Mouse (Mus musculus) hindbrain, embryonic 12.5 days (tissue): Measurements from ENCODE around the gene Pigk. TPM values are rescaled to one million over a fixed set of nuclear protein-coding genes. Genes with fewer than 3 reads are reported as not detected.

Source experiments
- ATAC-seq: fragments of 200-750 bp; cut with Nextera tagmentation; 2 replicates; pipeline ENCODE4 v1.8.0; 2017; ENCODE audit warnings: moderate TSS enrichment; ENCODE audit not compliant: low FRiP score
- H3K27ac ChIP-seq: fragments of 300-500 bp; sonication (generic); 2 replicates; pipeline ENCODE4 v1.5.1; 2016; ENCODE audit warnings: mild to moderate bottlenecking
- H3K27me3 ChIP-seq: fragments of 300-500 bp; sonication (generic); 2 replicates; pipeline ENCODE4 v1.6.1; 2016; ENCODE audit warnings: mild to moderate bottlenecking
- H3K36me3 ChIP-seq: fragments of 300-500 bp; sonication (generic); 2 replicates; pipeline ENCODE4 v1.6.1; 2016; ENCODE audit warnings: mild to moderate bottlenecking
- H3K4me1 ChIP-seq: fragments of 300-500 bp; sonication (generic); 2 replicates; pipeline ENCODE4 v1.6.1; 2016
- H3K4me2 ChIP-seq: fragments of 300-500 bp; sonication (generic); replicated peaks from 2 replicates; pipeline ENCODE4 v1.6.1; 2016; ENCODE audit warnings: mild to moderate bottlenecking
- H3K4me3 ChIP-seq: fragments of 300-500 bp; sonication (generic); 2 replicates; pipeline ENCODE4 v1.5.1; 2016; ENCODE audit warnings: mild to moderate bottlenecking
- H3K9ac ChIP-seq: fragments of 300-500 bp; sonication (generic); 2 replicates; pipeline ENCODE4 v1.6.1; 2016; ENCODE audit warnings: mild to moderate bottlenecking, moderate library complexity
- H3K9me3 ChIP-seq: fragments of 300-500 bp; sonication (generic); replicated peaks from 2 replicates; pipeline ENCODE4 v1.6.1; 2016; ENCODE audit warnings: mild to moderate bottlenecking
- WGBS: fragments of 180-500 bp; shearing (Covaris S2); methylation state at CpG from one replicate; pipeline ENCODE4 v1.1.7; 2016; 5-methylcytosine and 5-hydroxymethylcytosine counted together
- polyA plus RNA-seq: library from polyadenylated mRNA; unstranded; fragments of >200 nt; fragmentation: Nextera tagmentation; extraction: Ambion mirVana; gene quantifications from 2 replicates; pipeline ENCODE4 v1.2.1, GENCODE M21; 2016

The Pigk gene
- polyA plus RNA-seq, 1 experiment from 2014 or later = 46.1 TPM

- H3K4me1 ChIP-seq = no peaks in the 10 kb centered on the region
- no peak overlapping the region for H3K9ac ChIP-seq
- no peaks in the 10 kb centered on the region for H3K27me3 ChIP-seq
- 91% methylated on average over 3 of the region's 3 CpGs for WGBS
- H3K27ac ChIP-seq = no peak overlapping the region
- no peaks in the 10 kb centered on the region for H3K9me3 ChIP-seq
- H3K36me3 ChIP-seq = no peaks in the 10 kb centered on the region
- H3K4me2 ChIP-seq = no peak overlapping the region
- no peak overlapping the region for H3K4me3 ChIP-seq
- ATAC-seq = no peak
Measured at GRCm38 (mm10) chr3:152936313-152936712, 222.4 kb downstream of the Pigk start.

- no peak overlapping the region for H3K9ac ChIP-seq
- H3K27me3 ChIP-seq = no peaks in the 10 kb centered on the region
- 85% methylated on average over 5 of the region's 5 CpGs for WGBS
- H3K36me3 ChIP-seq = no peaks in the 10 kb centered on the region
- no peak overlapping the region for H3K4me2 ChIP-seq
- H3K27ac ChIP-seq = no peak overlapping the region
- no peaks in the 10 kb centered on the region for H3K9me3 ChIP-seq
- ATAC-seq = no peak
- no peak overlapping the region for H3K4me3 ChIP-seq
- peaks cover 10% of the 10 kb centered on the region; the same call in 1 of the 2 replicates for H3K4me1 ChIP-seq
Measured at GRCm38 (mm10) chr3:152941671-152942070, 227.8 kb downstream of the Pigk start.

GRCm38 (mm10) chr3:152942985-152943384 lies 229.1 kb downstream of the Pigk start:
- WGBS = 58% methylated on average over 11 of the region's 11 CpGs
- Histone ChIP-seq H3K4me2 (0 out of 2 replicates have a peak overlapping the region, but pooled peaks have one; percentile 22), H3K4me1 (peaks cover 10% of the 10 kb centered on the region; the same call in 1 of the 2 replicates), H3K9ac (no peak overlapping the region), H3K4me3 (no peak overlapping the region), H3K36me3 (no peaks in the 10 kb centered on the region), H3K9me3 (no peaks in the 10 kb centered on the region), H3K27ac (no peak overlapping the region), H3K27me3 (no peaks in the 10 kb centered on the region)
- peak; percentile 38; the same call in 1 of the 2 replicates for ATAC-seq

- H3K36me3 ChIP-seq = no peaks in the 10 kb centered on the region
- no peak overlapping the region for H3K4me2 ChIP-seq
- no peak for ATAC-seq
- no peak overlapping the region for H3K9ac ChIP-seq
- peaks cover 10% of the 10 kb centered on the region; the same call in 1 of the 2 replicates for H3K4me1 ChIP-seq
- 73% methylated on average over 3 of the region's 3 CpGs for WGBS
- H3K4me3 ChIP-seq = no peak overlapping the region
- no peaks in the 10 kb centered on the region for H3K9me3 ChIP-seq
- H3K27ac ChIP-seq = no peak overlapping the region
- no peaks in the 10 kb centered on the region for H3K27me3 ChIP-seq
Measured at GRCm38 (mm10) chr3:152944766-152945165, 230.9 kb downstream of the Pigk start.

- H3K4me1 ChIP-seq = peaks cover 10% of the 10 kb centered on the region; the same call in 1 of the 2 replicates
- H3K36me3 ChIP-seq = no peaks in the 10 kb centered on the region
- no peaks in the 10 kb centered on the region for H3K9me3 ChIP-seq
- H3K9ac ChIP-seq = no peak overlapping the region
- no peak overlapping the region for H3K27ac ChIP-seq
- ATAC-seq = no peak
- H3K4me2 ChIP-seq = no peak overlapping the region
- H3K27me3 ChIP-seq = no peaks in the 10 kb centered on the region
- no peak overlapping the region for H3K4me3 ChIP-seq
- WGBS = 84% methylated on average over 11 of the region's 11 CpGs
Measured at GRCm38 (mm10) chr3:152947031-152947640, 233.2 kb downstream of the Pigk start.

GRCm38 (mm10) chr3:152948556-152948955 lies 234.7 kb downstream of the Pigk start:
- no peaks in the 10 kb centered on the region for H3K4me1 ChIP-seq
- H3K9me3 ChIP-seq = no peaks in the 10 kb centered on the region
- no peak overlapping the region for H3K4me3 ChIP-seq
- WGBS = 90% methylated on average over 7 of the region's 7 CpGs
- ATAC-seq = no peak
- no peaks in the 10 kb centered on the region for H3K27me3 ChIP-seq
- no peak overlapping the region for H3K27ac ChIP-seq
- H3K36me3 ChIP-seq = no peaks in the 10 kb centered on the region
- no peak overlapping the region for H3K9ac ChIP-seq
- H3K4me2 ChIP-seq = no peak overlapping the region

- no peak overlapping the region for H3K9ac ChIP-seq
- no peak for ATAC-seq
- 95% methylated on average over 15 of the region's 15 CpGs for WGBS
- no peak overlapping the region for H3K4me3 ChIP-seq
- no peak overlapping the region for H3K4me2 ChIP-seq
- H3K27ac ChIP-seq = no peak overlapping the region
- no peaks in the 10 kb centered on the region for H3K9me3 ChIP-seq
- no peaks in the 10 kb centered on the region for H3K27me3 ChIP-seq
- no peaks in the 10 kb centered on the region for H3K36me3 ChIP-seq
- 0 out of 2 replicates have a peak, but pooled peaks cover 4% of the 10 kb centered on the region for H3K4me1 ChIP-seq
Measured at GRCm38 (mm10) chr3:152949233-152949777, 235.4 kb downstream of the Pigk start.

GRCm38 (mm10) chr3:152950299-152950698 lies 236.4 kb downstream of the Pigk start:
- H3K9ac ChIP-seq = no peak overlapping the region

GRCm38 (mm10) chr3:152950914-152951313 lies 237.0 kb downstream of the Pigk start:
- ATAC-seq = no peak
- Histone ChIP-seq H3K4me3 (no peak overlapping the region), H3K4me2 (no peak overlapping the region), H3K27me3 (no peaks in the 10 kb centered on the region), H3K4me1 (0 out of 2 replicates have a peak, but pooled peaks cover 4% of the 10 kb centered on the region), H3K27ac (no peak overlapping the region), H3K9me3 (no peaks in the 10 kb centered on the region), H3K36me3 (no peaks in the 10 kb centered on the region), H3K9ac (no peak overlapping the region)
- WGBS = 91% methylated on average over 9 of the region's 9 CpGs

More at GRCm38 (mm10) chr3:152950299-152950698, 236.4 kb downstream of the Pigk start:
- H3K4me1 ChIP-seq = 0 out of 2 replicates have a peak, but pooled peaks cover 4% of the 10 kb centered on the region
- H3K4me3 ChIP-seq = no peak overlapping the region
- ATAC-seq = no peak
- no peak overlapping the region for H3K4me2 ChIP-seq
- no peaks in the 10 kb centered on the region for H3K9me3 ChIP-seq
- H3K27ac ChIP-seq = no peak overlapping the region
- 96% methylated on average over 5 of the region's 5 CpGs for WGBS
- H3K27me3 ChIP-seq = no peaks in the 10 kb centered on the region
- no peaks in the 10 kb centered on the region for H3K36me3 ChIP-seq

- H3K9ac ChIP-seq = no peak overlapping the region
- no peak for ATAC-seq
- no peak overlapping the region for H3K4me3 ChIP-seq
- 0 out of 2 replicates have a peak, but pooled peaks cover 4% of the 10 kb centered on the region for H3K4me1 ChIP-seq
- 81% methylated on average over 11 of the region's 11 CpGs for WGBS
- H3K27ac ChIP-seq = no peak overlapping the region
- no peaks in the 10 kb centered on the region for H3K9me3 ChIP-seq
- H3K4me2 ChIP-seq = no peak overlapping the region
- H3K36me3 ChIP-seq = no peaks in the 10 kb centered on the region
- H3K27me3 ChIP-seq = no peaks in the 10 kb centered on the region
Measured at GRCm38 (mm10) chr3:152951634-152952545, 238.0 kb downstream of the Pigk start.

- Histone ChIP-seq H3K4me3 (no peak overlapping the region), H3K9me3 (no peaks in the 10 kb centered on the region), H3K27ac (no peak overlapping the region), H3K36me3 (no peaks in the 10 kb centered on the region), H3K4me2 (no peak overlapping the region), H3K9ac (no peak overlapping the region), H3K27me3 (no peaks in the 10 kb centered on the region), H3K4me1 (0 out of 2 replicates have a peak, but pooled peaks cover 4% of the 10 kb centered on the region)
- WGBS = 82% methylated on average over 5 of the region's 5 CpGs
- ATAC-seq = no peak
Measured at GRCm38 (mm10) chr3:152956038-152956437, 242.1 kb downstream of the Pigk start.

- H3K4me2 ChIP-seq = no peak overlapping the region
- ATAC-seq = no peak
- 86% methylated on average over 4 of the region's 4 CpGs for WGBS
Measured at GRCm38 (mm10) chr3:152956771-152957170, 242.9 kb downstream of the Pigk start.

More at GRCm38 (mm10) chr3:152956771-152957170, 242.9 kb downstream of the Pigk start:
- Histone ChIP-seq H3K27ac (no peak overlapping the region), H3K36me3 (no peaks in the 10 kb centered on the region), H3K9me3 (no peaks in the 10 kb centered on the region), H3K27me3 (no peaks in the 10 kb centered on the region), H3K4me1 (0 out of 2 replicates have a peak, but pooled peaks cover 4% of the 10 kb centered on the region), H3K4me3 (no peak overlapping the region), H3K9ac (no peak overlapping the region)
